Comparison of ENCODE assay signal across 18 mouse cellular contexts in the genomic region with DNA sequence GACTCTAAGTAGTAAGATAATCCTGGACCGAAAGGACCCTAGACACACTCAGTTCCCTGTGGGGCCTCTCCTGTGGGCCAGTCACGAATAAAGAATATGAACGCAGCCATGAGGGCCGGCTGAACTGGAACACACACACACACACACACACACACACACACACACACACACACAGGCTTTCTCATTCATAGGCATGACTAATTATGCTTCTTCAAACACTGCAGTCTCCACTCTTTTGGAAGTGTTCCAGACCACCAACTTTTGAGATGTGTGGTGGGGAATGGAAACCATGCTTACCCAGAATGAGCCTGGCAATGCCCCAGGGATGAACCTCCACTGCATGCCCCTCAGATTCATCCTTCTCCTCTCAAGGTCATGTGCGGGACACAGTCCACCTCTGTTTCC. TPM values are rescaled to one million over a fixed set of nuclear protein-coding genes. Genes with fewer than 3 reads are reported as not detected.
DNase-seq lines count a peak whose midpoint lies in the region; ATAC-seq and TF ChIP-seq lines count a peak whose summit lies in the region.
"Had no signal": no experiment of that assay in that cellular context is flagged by ENCODE, and none has a peak within 500 bp of the region (broad histone marks: within the 10 kb centered on the region; RNA-seq: fewer than 3 reads in every experiment).

No protein-coding gene starts in this region.

- peaks cover 1% of the 10 kb centered on the region for H3K79me3 ChIP-seq in C2C12 (ENCODE audit: low read depth)

- H3K36me3 ChIP-seq in hindbrain, embryonic 14.5 days (replicated peaks; ENCODE audit: control insufficient read depth, insufficient read depth): no peaks in the 10 kb centered on the region
- no peaks in the 10 kb centered on the region for H3K36me3 ChIP-seq in hindbrain, embryonic 11.5 days (ENCODE audit: control insufficient read depth, insufficient read depth, low read length)
- no peaks in the 10 kb centered on the region for H3K36me3 ChIP-seq in C2C12 (ENCODE audit: control insufficient read depth, insufficient read depth)
- H3K36me3 ChIP-seq in embryonic facial prominence, embryonic 14.5 days (ENCODE audit: control insufficient read depth, insufficient read depth, low read length): no peaks in the 10 kb centered on the region
- H3K36me3 ChIP-seq in midbrain, embryonic 15.5 days (replicated peaks): no peaks in the 10 kb centered on the region
- no peaks in the 10 kb centered on the region for H3K36me3 ChIP-seq in liver, embryonic 11.5 days (ENCODE audit: control insufficient read depth, insufficient read depth, low read length)
- H3K36me3 ChIP-seq: heart, embryonic 13.5 days; limb, embryonic 13.5 days; lung, embryonic 15.5 days had no signal

- no peaks in the 10 kb centered on the region for H3K27me3 ChIP-seq in hindbrain, embryonic 14.5 days (ENCODE audit: control insufficient read depth, insufficient read depth, low read length)
- H3K27me3 ChIP-seq in hindbrain, embryonic 11.5 days (ENCODE audit: control insufficient read depth, insufficient read depth, low read length): no peaks in the 10 kb centered on the region
- no peaks in the 10 kb centered on the region for H3K27me3 ChIP-seq in C2C12 (ENCODE audit: control insufficient read depth, insufficient read depth, insufficient read length)
- H3K27me3 ChIP-seq in embryonic facial prominence, embryonic 14.5 days (replicated peaks; ENCODE audit: control insufficient read depth, insufficient read depth, low read length): no peaks in the 10 kb centered on the region
- no peaks in the 10 kb centered on the region for H3K27me3 ChIP-seq in midbrain, embryonic 15.5 days (replicated peaks)
- no peaks in the 10 kb centered on the region for H3K27me3 ChIP-seq in liver, embryonic 11.5 days (replicated peaks; ENCODE audit: control insufficient read depth, insufficient read depth, low read length)
- H3K27me3 ChIP-seq: megakaryocyte, embryonic 14.5 days had no signal

- no peak for TF ChIP-seq CTCF in C2C12 (IDR thresholded peaks at IDR 0.05; ENCODE audit: control insufficient read depth, insufficient read depth, insufficient read length)

- DNase-seq in hindbrain, embryonic 14.5 days (ENCODE audit: low spot score): peak; percentile 56
- DNase-seq in hindbrain, embryonic 11.5 days (ENCODE audit: low spot score): no peak
- DNase-seq in embryonic facial prominence, embryonic 14.5 days (ENCODE audit: low spot score): peak; percentile 90
- DNase-seq in thymus, postnatal 25 days: no peak
- DNase-seq in spleen, postnatal 14 days (ENCODE audit: low spot score in 2 of 2): no peak
- no peak for DNase-seq in liver, embryonic 11.5 days (ENCODE audit: low spot score)
- DNase-seq: adrenal gland, postnatal 14 days; gastrocnemius, postnatal 10 days; layer of hippocampus, adult 9-11 months; right cerebral cortex, postnatal 14 days had no signal

- H3K79me2 ChIP-seq in C2C12 (ENCODE audit: control insufficient read depth, insufficient read depth): no peaks in the 10 kb centered on the region

- H3K4me1 ChIP-seq in hindbrain, embryonic 14.5 days (replicated peaks; ENCODE audit: control insufficient read depth, insufficient read depth, low read length): peaks cover 12% of the 10 kb centered on the region
- H3K4me1 ChIP-seq in hindbrain, embryonic 11.5 days (replicated peaks; ENCODE audit: control insufficient read depth, insufficient read depth, low read length): no peaks in the 10 kb centered on the region
- H3K4me1 ChIP-seq in embryonic facial prominence, embryonic 14.5 days (ENCODE audit: control insufficient read depth, insufficient read depth, low read length): peaks cover 61% of the 10 kb centered on the region
- H3K4me1 ChIP-seq in midbrain, embryonic 15.5 days: peaks cover 16% of the 10 kb centered on the region; the same call in 1 of the 2 replicates
- H3K4me1 ChIP-seq in liver, embryonic 11.5 days (replicated peaks; ENCODE audit: control insufficient read depth, insufficient read depth, low read length): no peaks in the 10 kb centered on the region
- H3K4me1 ChIP-seq: lung, embryonic 15.5 days; megakaryocyte, embryonic 14.5 days had no signal

- no peak overlapping the region for H3K4me3 ChIP-seq in hindbrain, embryonic 14.5 days (replicated peaks; ENCODE audit: low read length)
- H3K4me3 ChIP-seq in hindbrain, embryonic 11.5 days (ENCODE audit: low read depth, low read length): no peak overlapping the region
- H3K4me3 ChIP-seq in C2C12 (ENCODE audit: insufficient read depth, poor library complexity, severe bottlenecking): no peak overlapping the region
- no peak overlapping the region for H3K4me3 ChIP-seq in embryonic facial prominence, embryonic 14.5 days (ENCODE audit: low read depth, low read length)
- H3K4me3 ChIP-seq in midbrain, embryonic 15.5 days: no peak overlapping the region
- no peak overlapping the region for H3K4me3 ChIP-seq in liver, embryonic 11.5 days (ENCODE audit: low read depth, low read length)
- H3K4me3 ChIP-seq: heart, embryonic 13.5 days; limb, embryonic 13.5 days; lung, embryonic 15.5 days; megakaryocyte, embryonic 14.5 days had no signal

- peak; percentile 60; the same call in 1 of the 2 replicates for ATAC-seq in hindbrain, embryonic 14.5 days (ENCODE audit: low FRiP score)
- no peak for ATAC-seq in hindbrain, embryonic 11.5 days (ENCODE audit: low FRiP score)
- ATAC-seq in embryonic facial prominence, embryonic 14.5 days (ENCODE audit: low read depth): peak; percentile 53
- ATAC-seq in midbrain, embryonic 15.5 days (replicated peaks): peak; percentile 50
- no peak for ATAC-seq in liver, embryonic 11.5 days (replicated peaks; ENCODE audit: low FRiP score)
- ATAC-seq: CD4-positive, CD25-positive, alpha-beta regulatory T cell, adult 4 months had no signal

- no peaks in the 10 kb centered on the region for H3K9me3 ChIP-seq in hindbrain, embryonic 14.5 days (ENCODE audit: control insufficient read depth, low read length)
- H3K9me3 ChIP-seq in hindbrain, embryonic 11.5 days (ENCODE audit: control insufficient read depth, low read length): no peaks in the 10 kb centered on the region
- H3K9me3 ChIP-seq in embryonic facial prominence, embryonic 14.5 days (ENCODE audit: control insufficient read depth, low read length): no peaks in the 10 kb centered on the region
- no peaks in the 10 kb centered on the region for H3K9me3 ChIP-seq in midbrain, embryonic 15.5 days
- no peaks in the 10 kb centered on the region for H3K9me3 ChIP-seq in liver, embryonic 11.5 days (ENCODE audit: control insufficient read depth, low read length)
- H3K9me3 ChIP-seq: heart, embryonic 13.5 days; limb, embryonic 13.5 days; lung, embryonic 15.5 days had no signal

- 39% methylated on average over 5 of the region's 5 CpGs for WGBS in hindbrain, embryonic 14.5 days
- WGBS in hindbrain, embryonic 11.5 days: 79% methylated on average over 5 of the region's 5 CpGs
- 37% methylated on average over 5 of the region's 5 CpGs for WGBS in embryonic facial prominence, embryonic 14.5 days
- WGBS in midbrain, embryonic 15.5 days: 32% methylated on average over 5 of the region's 5 CpGs
- WGBS in liver, embryonic 11.5 days: 83% methylated on average over 5 of the region's 5 CpGs

- H3ac ChIP-seq in C2C12 (ENCODE audit: control insufficient read depth, insufficient read length, low read depth): no peak overlapping the region

- H3K4me2 ChIP-seq in hindbrain, embryonic 14.5 days (replicated peaks): no peak overlapping the region
- H3K4me2 ChIP-seq in hindbrain, embryonic 11.5 days (replicated peaks; ENCODE audit: low read depth, low read length): no peak overlapping the region
- no peak overlapping the region for H3K4me2 ChIP-seq in embryonic facial prominence, embryonic 14.5 days (ENCODE audit: low read depth, low read length)
- H3K4me2 ChIP-seq in midbrain, embryonic 15.5 days: no peak overlapping the region
- H3K4me2 ChIP-seq in liver, embryonic 11.5 days: no peak overlapping the region
- H3K4me2 ChIP-seq: heart, embryonic 13.5 days; limb, embryonic 13.5 days; lung, embryonic 15.5 days had no signal

- H3K27ac ChIP-seq in hindbrain, embryonic 14.5 days: no peak overlapping the region
- no peak overlapping the region for H3K27ac ChIP-seq in hindbrain, embryonic 11.5 days (ENCODE audit: low read depth, low read length)
- no peak overlapping the region for H3K27ac ChIP-seq in embryonic facial prominence, embryonic 14.5 days (replicated peaks; ENCODE audit: low read depth, low read length)
- no peak overlapping the region for H3K27ac ChIP-seq in midbrain, embryonic 15.5 days
- H3K27ac ChIP-seq in liver, embryonic 11.5 days (ENCODE audit: low read depth, low read length): no peak overlapping the region
- H3K27ac ChIP-seq: heart, embryonic 13.5 days; kidney, postnatal 0 days; limb, embryonic 13.5 days; lung, embryonic 15.5 days had no signal

- H3K9ac ChIP-seq in hindbrain, embryonic 14.5 days: no peak overlapping the region
- no peak overlapping the region for H3K9ac ChIP-seq in hindbrain, embryonic 11.5 days (ENCODE audit: low read depth, low read length)
- no peak overlapping the region for H3K9ac ChIP-seq in embryonic facial prominence, embryonic 14.5 days (ENCODE audit: low read depth, low read length)
- H3K9ac ChIP-seq in midbrain, embryonic 15.5 days: no peak overlapping the region
- H3K9ac ChIP-seq in liver, embryonic 11.5 days (ENCODE audit: low read depth, low read length): no peak overlapping the region
- H3K9ac ChIP-seq: heart, embryonic 13.5 days; limb, embryonic 13.5 days; lung, embryonic 15.5 days had no signal

TF ChIP-seq in C2C12, 6 proteins besides CTCF, POLR2A, EP300 and RAD21:
- TF ChIP-seq CEBPB (IDR thresholded peaks at IDR 0.05; ENCODE audit: low read depth): no peak
- peak; percentile 26 for TF ChIP-seq USF1 (IDR thresholded peaks at IDR 0.05; ENCODE audit: low read depth)

RNA-seq across cellular contexts. Expression of a gene that starts 45.8 kb away (rescaled TPM):
- 43.7 and 46.8 TPM in 2 replicates for polyA plus RNA-seq in hindbrain, embryonic 14.5 days (2014; fragmentation: Nextera tagmentation; extraction: Ambion mirVana)
- 30.4 and 49.8 TPM in 2 replicates for polyA plus RNA-seq in hindbrain, embryonic 11.5 days (2014; fragmentation: Nextera tagmentation; extraction: Ambion mirVana)
- 18.2 TPM for polyA plus RNA-seq in C2C12 (2012; fragmentation: generic; extraction: Trizol)
- 48.3 and 48.6 TPM in 2 replicates for polyA plus RNA-seq in embryonic facial prominence, embryonic 14.5 days (2014; fragmentation: Nextera tagmentation; extraction: Ambion mirVana)
- 41.6 and 49.6 TPM in 2 replicates for polyA plus RNA-seq in midbrain, embryonic 15.5 days (2015; fragmentation: Nextera tagmentation; extraction: Ambion mirVana)
- 11.0 and 13.6 TPM in 2 replicates for polyA plus RNA-seq in liver, embryonic 11.5 days (2014; fragmentation: Nextera tagmentation; extraction: Ambion mirVana)

Comparison
In these comparisons a context has a peak if more than half of its experiments do, and no peak if none do; other contexts are left out.
1. ATAC-seq: peak in hindbrain, embryonic 14.5 days (single experiment), embryonic facial prominence, embryonic 14.5 days (single experiment) and midbrain, embryonic 15.5 days (single experiment); none in hindbrain, embryonic 11.5 days (single experiment) and liver, embryonic 11.5 days (single experiment).
2. DNase-seq: peak in hindbrain, embryonic 14.5 days (single experiment) and embryonic facial prominence, embryonic 14.5 days (single experiment); none in hindbrain, embryonic 11.5 days (single experiment), thymus, postnatal 25 days (single experiment), spleen, postnatal 14 days (0 of 2) and liver, embryonic 11.5 days (single experiment).